Mouse (Mus musculus): Measurements from ENCODE around the gene Naip1.
"Not testable (repeated sequence)": the region's sequence is repeated elsewhere in the genome, so short reads cannot be mapped to it uniquely, and the experiment has no call there.

The Naip1 gene

GRCm38 (mm10) chr13:100402930-100403637 lies 49.6 kb downstream of the Naip1 start:
- in situ Hi-C loops (cut with MboI; ENCODE audit: low sequenced_read_pairs): not testable (repeated sequence)

GRCm38 (mm10) chr13:100391021-100391420 lies 61.6 kb downstream of the Naip1 start:
- in situ Hi-C loops (cut with MboI; ENCODE audit: low sequenced_read_pairs): not testable (repeated sequence)

DNA sequence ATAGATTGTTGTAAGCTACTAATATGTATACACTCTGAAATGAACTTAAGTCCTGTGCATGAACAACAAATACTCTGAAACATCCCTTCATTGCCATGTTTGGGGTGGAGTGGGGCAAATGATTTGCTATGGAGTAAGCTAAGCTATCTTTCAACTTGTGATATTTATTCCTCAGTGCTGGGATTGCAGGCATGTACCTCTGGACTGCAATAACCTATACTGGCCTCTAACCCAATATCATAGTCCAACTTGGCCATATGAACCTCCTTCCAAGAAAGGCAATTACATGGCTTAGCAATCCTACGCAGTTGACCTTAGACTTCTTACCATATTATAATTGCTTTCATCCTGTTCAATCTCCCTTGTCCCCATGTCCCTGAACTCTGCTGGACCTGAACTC lies 82.1 kb downstream of the Naip1 start:
- in situ Hi-C loops (cut with MboI; ENCODE audit: low sequenced_read_pairs): no loop called here
